Mouse (Mus musculus): ENCODE data around the gene Snrnp35. TPM values are rescaled to one million over a fixed set of nuclear protein-coding genes. Genes with fewer than 3 reads are reported as not detected.

Gene Snrnp35
- total RNA-seq, 2 experiments from 2014 or later: 6.0 TPM; not detected in 1

DNA sequence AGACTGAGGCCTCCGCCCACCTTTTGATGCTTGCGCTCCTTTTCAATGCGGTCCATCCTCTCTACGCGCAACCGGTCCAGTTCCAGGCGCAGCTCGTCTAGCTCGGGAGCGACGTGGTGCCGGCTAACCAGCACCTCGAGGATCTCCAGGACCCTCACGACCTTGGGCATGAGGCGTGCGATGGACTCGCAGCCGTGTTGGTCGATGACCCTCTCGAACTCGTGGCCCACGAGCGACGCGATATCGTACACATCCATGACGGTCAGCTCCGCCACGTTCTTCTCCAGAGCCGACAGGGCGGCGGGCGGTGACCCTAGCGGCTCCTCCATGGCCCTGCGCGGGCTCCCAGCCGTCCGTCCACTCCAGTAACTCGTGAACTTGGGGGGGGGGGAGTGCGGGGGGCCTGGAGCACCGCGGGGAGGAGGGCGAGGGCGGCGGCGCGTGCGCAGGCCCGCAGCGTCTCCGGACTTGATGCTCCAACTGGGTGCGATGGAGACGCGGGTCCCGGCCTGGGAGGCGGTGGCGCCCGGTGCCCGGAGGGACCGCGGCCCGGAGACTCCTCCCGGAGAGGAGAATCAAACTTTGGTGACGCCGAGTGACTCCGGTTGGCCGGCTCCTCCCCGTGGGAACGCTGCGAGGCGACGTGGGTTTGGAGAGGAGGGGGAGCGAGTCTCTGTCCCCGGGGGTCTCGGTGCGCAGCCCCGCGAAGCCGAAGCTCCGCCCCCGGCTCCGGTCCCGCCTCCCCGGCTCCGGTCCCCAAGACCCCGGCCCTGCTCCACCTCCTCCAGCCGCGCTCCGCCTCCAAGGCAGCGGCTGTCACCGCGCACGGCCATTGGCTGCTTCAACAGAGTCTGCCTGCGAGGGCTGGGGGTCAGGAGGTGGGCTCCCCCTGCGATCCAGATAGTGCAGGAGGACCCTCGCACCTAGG, 48.0 kb downstream of the Snrnp35 start, which contains the start of gene Rilpl1:
Gene Rilpl1 (minus strand): TSS at position 737 of the 928 bp plus-strand sequence.
- ATAC-seq (replicated peaks; ENCODE audit: low FRiP score, poor library complexity, severe bottlenecking): no peak

DNA sequence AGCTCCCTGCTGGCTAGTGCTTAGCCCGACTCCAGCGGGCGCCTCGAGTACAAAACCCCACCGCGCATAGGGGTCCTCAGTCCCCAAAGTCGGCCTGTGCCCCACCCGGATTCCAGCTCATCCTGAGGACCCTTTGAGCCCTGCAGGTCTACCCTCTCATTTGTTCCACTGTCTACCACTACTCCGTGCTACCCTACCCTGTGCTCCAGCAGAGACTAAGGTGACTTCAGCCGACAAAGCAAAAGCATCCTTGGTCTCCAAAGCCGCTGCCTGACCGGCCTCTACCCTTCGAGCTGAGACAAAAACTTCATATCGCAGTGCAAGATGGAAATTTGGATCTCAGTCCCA, 48.6 kb downstream of the Snrnp35 start:
- ATAC-seq (replicated peaks; ENCODE audit: low FRiP score, poor library complexity, severe bottlenecking): no peak

GRCm38 (mm10) chr5:124532451-124532850, 49.5 kb downstream of the Snrnp35 start:
- no peak for ATAC-seq (replicated peaks; ENCODE audit: low FRiP score, poor library complexity, severe bottlenecking)

GRCm38 (mm10) chr5:124535016-124535415, 52.1 kb downstream of the Snrnp35 start:
- ATAC-seq (replicated peaks; ENCODE audit: low FRiP score, poor library complexity, severe bottlenecking): no peak

GRCm38 (mm10) chr5:124536776-124537175, 53.8 kb downstream of the Snrnp35 start:
- ATAC-seq (replicated peaks; ENCODE audit: low FRiP score, poor library complexity, severe bottlenecking): no peak

DNA sequence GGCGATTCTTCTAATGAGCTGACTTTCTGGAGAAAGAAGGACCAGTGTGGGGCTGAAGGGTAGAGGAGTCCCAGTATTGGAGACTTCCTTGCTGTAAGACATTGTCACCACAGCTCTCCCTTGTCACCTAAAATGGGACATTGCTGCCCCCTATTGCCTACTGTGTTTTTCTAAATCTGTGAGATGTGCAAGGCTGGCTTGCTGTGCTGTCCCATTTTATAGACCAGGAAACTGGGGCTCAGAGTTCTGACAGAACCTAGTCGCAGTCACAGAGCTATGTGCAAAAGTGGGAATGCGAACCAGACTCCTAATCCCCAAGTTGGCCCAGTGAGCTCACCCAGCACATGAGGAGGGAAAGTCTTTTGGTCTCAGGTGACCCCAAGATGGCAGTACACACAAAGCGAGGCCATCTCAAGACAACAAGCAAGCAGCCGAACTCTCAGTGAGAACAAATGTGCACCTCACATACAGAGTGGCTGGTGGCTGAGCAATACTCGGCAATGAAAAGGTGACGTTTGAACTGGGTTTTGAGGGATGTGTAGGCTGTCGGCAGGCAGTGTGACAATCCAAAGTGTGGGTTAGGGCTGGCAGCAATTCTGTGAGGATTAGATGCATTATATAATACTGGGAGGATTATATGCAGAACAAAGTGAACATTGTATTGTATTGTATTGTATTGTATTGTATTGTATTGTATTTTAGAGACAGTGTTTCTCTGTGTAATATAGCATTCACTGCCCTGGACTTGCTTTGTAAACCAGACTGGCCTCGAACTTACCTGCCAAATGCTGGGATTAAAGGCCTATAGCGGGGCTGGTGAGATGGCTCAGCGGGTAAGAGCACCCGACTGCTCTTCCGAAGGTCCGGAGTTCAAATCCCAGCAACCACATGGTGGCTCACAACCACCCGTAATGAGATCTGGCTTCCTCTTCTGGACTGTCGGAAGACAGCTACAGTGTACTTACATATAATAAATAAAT, 56.2 kb downstream of the Snrnp35 start:
- ATAC-seq (replicated peaks; ENCODE audit: low FRiP score, poor library complexity, severe bottlenecking): no peak

DNA sequence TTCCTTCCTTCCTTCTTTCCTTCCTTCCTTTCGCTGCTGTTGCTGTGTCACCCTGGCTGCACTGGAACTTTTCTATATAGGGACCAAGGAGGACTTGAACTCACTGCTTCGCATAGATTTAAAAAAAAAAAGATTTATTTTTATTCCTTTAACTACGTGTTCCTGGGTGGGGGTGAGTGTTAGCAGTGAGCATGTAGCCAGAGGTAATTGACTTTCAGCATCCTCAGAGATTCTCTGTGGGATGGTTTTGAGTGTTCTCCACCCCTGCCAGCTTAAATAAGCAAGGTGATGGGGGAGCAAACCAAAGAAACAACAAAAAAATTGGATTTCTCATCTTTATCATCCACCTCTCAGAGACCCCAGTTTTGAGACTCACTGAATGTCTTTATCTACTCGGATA, 57.0 kb downstream of the Snrnp35 start:
- no peak for ATAC-seq (replicated peaks; ENCODE audit: low FRiP score, poor library complexity, severe bottlenecking)

DNA sequence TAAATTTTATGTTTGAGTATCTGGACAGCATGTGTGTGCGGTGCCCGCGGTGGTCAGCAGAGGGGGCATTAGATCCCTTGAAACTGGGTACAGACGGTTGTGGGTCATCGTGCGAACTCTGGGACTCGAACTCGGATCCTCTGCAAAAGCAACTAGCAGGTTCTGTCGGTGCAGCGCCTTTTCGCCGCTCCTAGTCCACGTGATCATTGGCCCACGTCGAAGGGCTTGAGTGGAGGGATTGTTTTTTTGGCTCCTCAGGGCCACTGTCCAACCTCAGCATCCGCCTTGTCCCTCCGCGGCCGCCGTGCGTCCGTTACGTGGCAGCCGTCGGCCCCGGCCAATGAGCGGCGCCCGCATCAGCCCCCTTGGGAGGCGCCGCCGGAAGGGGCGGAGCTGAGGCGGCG, 57.5 kb downstream of the Snrnp35 start, which contains the start of gene Tmed2:
Gene Tmed2 (plus strand): TSS at position 313 of the 404 bp plus-strand sequence.
- ATAC-seq (replicated peaks; ENCODE audit: low FRiP score, poor library complexity, severe bottlenecking): peak; percentile 97

Other genes starting within 250 kb of the Snrnp35 start
- 0.42 and 1.9 TPM in 2 replicates for gene Pitpnm2, start 233.4 kb upstream of the Snrnp35 start, total RNA-seq (2015; ENCODE audit: low replicate concordance)
- gene Pitpnm2, start 233.4 kb upstream of the Snrnp35 start, total RNA-seq (2017; ENCODE audit: low replicate concordance): 0.28 and 1.0 TPM in 2 replicates
- gene Mphosph9, start 155.2 kb upstream of the Snrnp35 start, total RNA-seq (2015; ENCODE audit: low replicate concordance): 3.1 and 14.4 TPM in 2 replicates
- gene Mphosph9, start 155.2 kb upstream of the Snrnp35 start, total RNA-seq (2017; ENCODE audit: low replicate concordance): 7.8 and 28.5 TPM in 2 replicates
- 2.3 and 2.9 TPM in 2 replicates for gene 2810006K23Rik, start 155.0 kb upstream of the Snrnp35 start, total RNA-seq (2015; ENCODE audit: low replicate concordance)
- 3.1 and 3.3 TPM in 2 replicates for gene 2810006K23Rik, start 155.0 kb upstream of the Snrnp35 start, total RNA-seq (2017; ENCODE audit: low replicate concordance)
- 46.4 and 55.1 TPM in 2 replicates for gene Cdk2ap1, start 120.1 kb upstream of the Snrnp35 start, total RNA-seq (2015; ENCODE audit: low replicate concordance)
- 31.2 and 56.3 TPM in 2 replicates for gene Cdk2ap1, start 120.1 kb upstream of the Snrnp35 start, total RNA-seq (2017; ENCODE audit: low replicate concordance)
- 23.4 and 29.4 TPM in 2 replicates for gene Sbno1, start 57.1 kb upstream of the Snrnp35 start, total RNA-seq (2015; ENCODE audit: low replicate concordance)
- 30.7 and 71.1 TPM in 2 replicates for gene Sbno1, start 57.1 kb upstream of the Snrnp35 start, total RNA-seq (2017; ENCODE audit: low replicate concordance)
- gene Kmt5a, start 43.2 kb upstream of the Snrnp35 start, total RNA-seq (2015; ENCODE audit: low replicate concordance): 89.3 and 92.4 TPM in 2 replicates
- gene Kmt5a, start 43.2 kb upstream of the Snrnp35 start, total RNA-seq (2017; ENCODE audit: low replicate concordance): 105 and 107 TPM in 2 replicates
- 9.4 and 19.0 TPM in 2 replicates for gene Rilpl2, start 4.8 kb upstream of the Snrnp35 start, total RNA-seq (2015; ENCODE audit: low replicate concordance)
- 13.1 and 13.4 TPM in 2 replicates for gene Rilpl2, start 4.8 kb upstream of the Snrnp35 start, total RNA-seq (2017; ENCODE audit: low replicate concordance)
- gene Rilpl1, start 48.3 kb downstream of the Snrnp35 start, total RNA-seq (2015; ENCODE audit: low replicate concordance): not detected in 2 replicates
- 1.1 and 1.6 TPM in 2 replicates for gene Rilpl1, start 48.3 kb downstream of the Snrnp35 start, total RNA-seq (2017; ENCODE audit: low replicate concordance)
- gene Tmed2, start 57.6 kb downstream of the Snrnp35 start, total RNA-seq (2015; ENCODE audit: low replicate concordance): 187 and 211 TPM in 2 replicates
- gene Tmed2, start 57.6 kb downstream of the Snrnp35 start, total RNA-seq (2017; ENCODE audit: low replicate concordance): 222 and 325 TPM in 2 replicates
- 0.38 and 2.9 TPM in 2 replicates for gene Ddx55, start 69.7 kb downstream of the Snrnp35 start, total RNA-seq (2015; ENCODE audit: low replicate concordance)
- 0.85 and 5.0 TPM in 2 replicates for gene Ddx55, start 69.7 kb downstream of the Snrnp35 start, total RNA-seq (2017; ENCODE audit: low replicate concordance)
- 14.4 and 18.1 TPM in 2 replicates for gene Eif2b1, start 96.0 kb downstream of the Snrnp35 start, total RNA-seq (2015; ENCODE audit: low replicate concordance)
- 5.0 and 8.1 TPM in 2 replicates for gene Eif2b1, start 96.0 kb downstream of the Snrnp35 start, total RNA-seq (2017; ENCODE audit: low replicate concordance)
- 0.19 and 3.8 TPM in 2 replicates for gene Gtf2h3, start 96.0 kb downstream of the Snrnp35 start, total RNA-seq (2015; ENCODE audit: low replicate concordance)
- 10.3 and 10.6 TPM in 2 replicates for gene Gtf2h3, start 96.0 kb downstream of the Snrnp35 start, total RNA-seq (2017; ENCODE audit: low replicate concordance)
- 6.1 and 7.3 TPM in 2 replicates for gene Atp6v0a2, start 145.4 kb downstream of the Snrnp35 start, total RNA-seq (2015; ENCODE audit: low replicate concordance)
- gene Atp6v0a2, start 145.4 kb downstream of the Snrnp35 start, total RNA-seq (2017; ENCODE audit: low replicate concordance): 3.3 and 6.6 TPM in 2 replicates
- gene Dnah10, start 242.0 kb downstream of the Snrnp35 start, total RNA-seq (2015; ENCODE audit: low replicate concordance): 2.9 TPM in 1 of 2 replicates, not detected in the other
- under 0.01 TPM in 1 of 2 replicates, not detected in the other for gene Dnah10, start 242.0 kb downstream of the Snrnp35 start, total RNA-seq (2017; ENCODE audit: low replicate concordance)